Mouse (Mus musculus) lung, adult 2 months (tissue): ENCODE measurements at regions not wholly inside any gene's neighbourhood (a gene's known extent, or its start where the extent isn't known, plus 50 kb on each side); places are given as distances from the start of the nearest gene placed in this dataset.

Source experiments
- CTCF ChIP-seq: fragments of 200-500 bp; IDR thresholded peaks from 2 replicates; pipeline ENCODE4 v1.5.1; 2011; ENCODE audit warnings: mild to moderate bottlenecking, low read length, control low read depth; ENCODE audit not compliant: insufficient read depth
- POLR2A ChIP-seq: fragments of 200-500 bp; IDR thresholded peaks from 2 replicates; pipeline ENCODE4 v1.6.1; 2011; ENCODE audit warnings: low read depth, mild to moderate bottlenecking, control low read depth, low read length, borderline replicate concordance; ENCODE audit errors: extremely low read depth

DNA sequence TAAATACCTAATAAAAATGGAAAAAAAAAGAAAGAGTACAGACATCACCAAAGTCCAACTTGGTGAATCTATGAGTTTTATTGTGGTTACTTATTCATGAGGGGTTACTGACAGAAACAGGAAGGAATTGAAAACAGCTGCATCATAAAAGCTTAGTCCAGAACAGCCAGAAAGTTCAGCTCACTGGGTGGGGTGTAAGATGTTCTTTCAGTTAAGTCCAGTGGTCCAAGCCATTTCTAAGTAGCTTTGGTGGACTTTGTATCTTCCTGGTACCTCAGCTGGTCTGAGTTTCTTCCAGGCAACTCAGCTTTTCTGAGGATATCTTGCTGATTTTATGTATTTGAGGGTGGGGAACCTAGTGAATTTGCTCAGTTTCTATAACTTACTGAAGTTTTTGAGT is 731.3 kb downstream of the Mat2b start:
- no peak for TF ChIP-seq CTCF
- TF ChIP-seq POLR2A: no peak
